Mouse (Mus musculus) spleen, adult 2 months (tissue): Measurements from ENCODE around the gene P2rx1.

ENCODE experiments used
- CTCF ChIP-seq: fragments of 200-500 bp; IDR thresholded peaks from 2 replicates; pipeline ENCODE4 v1.5.1; 2011; ENCODE audit warnings: mild to moderate bottlenecking, inconsistent platforms; ENCODE audit not compliant: insufficient read depth, insufficient read length, insufficient replicate concordance; ENCODE audit errors: extremely low read depth
- POLR2A ChIP-seq: fragments of 200-500 bp; IDR thresholded peaks from 2 replicates; pipeline ENCODE4 v1.6.1; 2011; ENCODE audit warnings: low read depth, low read length, inconsistent platforms

DNA sequence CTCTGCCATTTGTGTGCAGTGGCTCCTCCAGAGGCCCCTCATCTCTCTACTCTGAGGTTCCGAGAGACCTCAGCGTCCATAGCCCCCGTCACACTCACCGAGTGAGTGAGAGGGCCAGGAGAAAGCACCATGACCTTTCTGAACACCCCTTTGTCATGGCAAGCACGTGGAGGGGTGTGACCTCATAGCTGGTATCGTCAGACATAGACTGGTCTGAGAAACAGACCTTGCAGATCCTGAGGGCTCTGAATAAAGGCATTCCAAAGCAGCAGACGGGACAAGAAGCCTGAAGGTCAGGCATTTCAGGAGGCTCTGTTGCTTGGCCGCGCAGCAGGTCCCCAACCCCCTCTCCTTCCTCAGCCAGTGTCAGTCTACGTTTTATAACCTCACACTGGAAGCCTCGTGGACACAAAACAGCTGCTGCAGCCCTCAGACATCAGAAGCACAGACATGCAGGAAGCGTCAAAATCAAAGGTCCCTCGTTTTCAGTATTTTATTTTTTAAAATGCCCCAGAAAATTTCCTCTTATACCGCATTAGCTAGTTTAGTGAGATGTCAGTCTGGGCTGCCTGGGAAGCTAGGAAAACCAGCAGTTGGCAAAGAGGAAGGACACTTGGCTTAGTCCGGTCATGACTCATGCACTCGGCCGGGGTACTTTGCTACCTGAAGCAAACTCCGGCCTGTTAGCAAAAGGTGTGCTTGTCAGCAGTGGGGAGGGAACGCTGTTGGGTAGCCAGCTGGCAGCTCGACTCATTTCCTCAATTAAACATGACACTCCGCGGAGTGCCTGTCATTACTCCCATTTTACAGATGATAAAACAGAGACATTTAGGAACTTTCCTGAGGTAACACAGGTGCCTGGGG is 47.5 kb upstream of the P2rx1 start:
- no peak for TF ChIP-seq CTCF
- TF ChIP-seq POLR2A: no peak
